Mouse (Mus musculus) NIH3T3 (cell line): ENCODE measurements around the gene Spsb2.
"Not testable (repeated sequence)": the region's sequence is repeated elsewhere in the genome, so short reads cannot be mapped to it uniquely, and the experiment has no call there.

Experiments used
- DNase-seq: peaks from one replicate; pipeline ENCODE4 v3.0.0-alpha.2; 2012; ENCODE audit warnings: low read depth

Gene Spsb2

GRCm38 (mm10) chr6:124817563-124817962 is 9.1 kb downstream of the Spsb2 start:
- DNase-seq = no peak

GRCm38 (mm10) chr6:124817971-124818370 is 9.5 kb downstream of the Spsb2 start:
- no peak for DNase-seq

- no peak for DNase-seq
Observed at GRCm38 (mm10) chr6:124820891-124821290, 12.4 kb downstream of the Spsb2 start.

- DNase-seq = no peak
Observed at GRCm38 (mm10) chr6:124822049-124822448, 13.6 kb downstream of the Spsb2 start.

- peak; percentile 91 for DNase-seq
Observed at GRCm38 (mm10) chr6:124828101-124828592, 19.7 kb downstream of the Spsb2 start.

DNA sequence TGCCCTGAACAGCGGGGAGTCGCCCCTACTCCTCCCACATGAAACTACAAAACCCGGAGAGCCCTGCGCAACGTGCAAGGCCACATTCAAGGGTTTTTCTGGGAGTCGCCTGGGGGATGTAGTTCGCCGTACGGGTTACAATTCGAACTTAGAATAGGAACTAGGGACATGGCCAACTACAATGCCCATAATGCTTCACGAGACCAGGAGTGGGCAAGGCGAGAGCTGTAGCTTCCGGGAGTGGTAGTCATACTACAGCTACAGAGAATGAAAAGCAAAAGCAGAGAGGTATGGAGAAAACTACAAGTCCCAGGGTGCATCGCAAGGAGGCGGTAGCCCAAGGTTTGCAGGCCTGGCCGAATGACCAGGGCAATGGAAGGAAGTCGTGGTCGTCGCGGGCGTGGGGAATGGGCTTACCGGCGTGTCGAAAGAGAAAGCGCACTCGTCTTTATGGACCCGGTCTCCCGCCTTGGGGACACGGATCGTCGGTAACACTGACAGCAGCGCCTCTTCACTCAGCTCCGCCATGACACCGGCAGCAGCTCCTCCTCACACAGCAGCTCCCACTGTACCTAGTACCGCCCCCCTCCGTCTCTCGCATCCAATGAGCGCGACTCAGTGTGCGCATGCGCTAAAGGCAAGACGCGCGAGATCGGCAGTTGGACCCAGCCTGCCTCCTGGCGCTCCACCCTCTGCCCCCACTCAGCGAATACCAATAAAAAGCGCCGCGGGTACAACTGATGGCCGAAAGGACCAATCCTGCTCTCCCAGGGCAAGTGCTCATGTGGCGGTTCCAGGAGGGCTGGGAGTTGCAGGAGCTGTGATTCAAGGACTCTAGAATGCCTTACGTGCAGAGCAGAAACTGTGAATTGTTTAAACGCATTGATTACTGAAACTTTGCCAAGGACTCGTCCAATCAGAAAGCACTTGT is 20.7 kb downstream of the Spsb2 start, which contains the start of the genes Usp5 and Cdca3:
Gene Usp5 (minus strand): TSS at position 617 of the 931 bp plus-strand sequence.
Gene Cdca3 (plus strand): TSS at position 680 of the 931 bp plus-strand sequence.
- peak; percentile 100 for DNase-seq

DNA sequence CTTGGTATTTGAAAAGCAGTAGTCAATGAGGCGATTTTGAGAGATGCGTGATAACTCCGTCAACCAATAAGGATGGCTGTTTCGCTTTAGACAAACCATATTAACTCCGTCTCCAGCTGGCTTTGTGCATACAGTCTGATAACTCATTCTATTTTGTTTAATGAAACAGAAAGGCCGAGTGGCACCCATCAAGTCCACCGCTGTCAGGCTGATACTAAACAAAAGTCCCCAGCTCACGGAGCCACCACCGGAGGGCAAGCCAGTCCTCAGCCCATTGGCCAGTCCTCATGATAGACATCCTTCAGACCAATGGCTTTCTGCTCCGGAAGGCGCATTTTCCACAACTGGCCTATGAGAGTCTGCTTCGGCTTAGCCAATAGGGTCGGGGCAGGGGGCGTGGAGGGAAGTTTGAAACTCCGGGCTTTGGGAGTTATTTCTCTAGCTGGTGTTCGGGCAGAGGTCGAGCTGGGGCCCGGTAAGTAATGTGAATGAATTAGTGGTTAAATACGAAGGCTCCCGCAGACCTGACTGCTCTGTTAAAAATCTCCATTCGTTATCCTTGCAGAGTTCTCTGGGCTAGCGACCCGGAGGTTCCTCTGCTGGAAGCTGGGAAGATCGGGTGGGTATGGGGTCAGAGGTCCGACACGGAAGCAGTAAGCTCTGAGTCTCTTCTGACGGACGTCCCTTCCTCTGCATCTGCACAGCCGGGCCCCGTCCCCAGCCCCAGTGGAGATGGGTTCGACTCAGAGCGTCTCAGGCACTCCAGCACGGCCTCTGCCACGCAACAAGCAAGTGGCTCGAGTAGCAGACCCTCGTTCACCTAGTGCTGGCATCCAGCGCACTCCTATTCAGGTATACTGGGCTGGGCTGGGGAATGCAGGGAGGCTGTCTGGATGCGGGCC is 21.6 kb downstream of the Spsb2 start:
- peak; percentile 96 for DNase-seq

GRCm38 (mm10) chr6:124831199-124831598 is 22.7 kb downstream of the Spsb2 start:
- not testable (repeated sequence) for DNase-seq

- no peak for DNase-seq
Observed at GRCm38 (mm10) chr6:124831649-124832048, 23.2 kb downstream of the Spsb2 start.

DNA sequence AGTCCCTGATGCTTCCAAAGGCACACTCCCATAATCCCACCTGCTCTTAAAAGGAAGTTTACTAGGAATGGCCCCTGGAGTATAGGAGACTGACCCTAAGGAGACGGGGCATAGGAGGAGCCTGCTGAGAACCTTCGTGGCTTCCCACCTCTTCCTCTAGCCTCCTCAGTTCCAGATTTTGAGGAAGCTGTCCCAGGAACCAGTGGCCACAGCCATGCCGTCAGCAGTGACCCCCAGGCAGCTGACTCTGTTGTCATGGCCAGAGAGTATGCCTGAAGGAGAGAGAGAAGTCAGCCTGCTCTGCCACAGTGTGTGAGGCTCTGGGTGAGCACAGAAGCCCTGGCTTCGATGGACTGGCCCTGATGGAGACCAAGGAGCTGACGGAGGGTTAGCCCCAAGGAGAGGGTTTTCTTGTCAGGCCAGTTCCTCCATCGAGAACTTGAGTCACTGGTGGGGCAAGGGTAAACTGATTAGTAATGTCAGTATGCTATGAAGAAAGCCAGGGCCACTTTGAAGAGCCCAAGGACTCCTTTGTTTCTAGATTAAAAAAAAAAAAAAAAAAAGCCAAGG is 26.1 kb downstream of the Spsb2 start:
- DNase-seq = no peak

- DNase-seq = no peak
Observed at GRCm38 (mm10) chr6:124835531-124835930, 27.1 kb downstream of the Spsb2 start.

GRCm38 (mm10) chr6:124836411-124836810 is 27.9 kb downstream of the Spsb2 start:
- peak; percentile 55 for DNase-seq

- peak; percentile 16 for DNase-seq
Observed at GRCm38 (mm10) chr6:124839805-124840204, 31.3 kb downstream of the Spsb2 start.

- DNase-seq = no peak
Observed at GRCm38 (mm10) chr6:124840241-124841167, 32.0 kb downstream of the Spsb2 start, which contains the start of gene Gnb3. Gene Gnb3, minus strand, starts transcription at chr6:124840275.

- DNase-seq = peak; percentile 94
Observed at GRCm38 (mm10) chr6:124847305-124847704, 38.8 kb downstream of the Spsb2 start.

DNA sequence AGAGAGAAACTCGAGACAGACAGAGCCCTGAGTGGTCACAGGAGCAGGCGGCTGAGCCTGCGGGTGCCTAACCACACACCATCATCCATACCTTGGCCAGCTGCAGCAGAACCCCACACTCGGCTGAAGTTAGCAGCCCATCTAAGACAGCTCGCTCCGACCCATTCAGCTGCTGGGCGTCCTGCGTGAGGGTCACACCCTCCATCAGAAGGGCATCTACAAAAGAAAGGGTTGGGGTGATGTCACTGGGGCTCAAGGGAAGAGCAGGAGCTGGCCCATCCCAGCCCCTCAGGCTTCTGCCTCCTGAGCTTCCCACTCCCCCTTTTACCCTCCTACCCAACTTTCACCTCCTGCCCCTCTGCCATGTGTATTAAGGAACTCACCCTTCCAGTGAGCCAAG is 42.1 kb downstream of the Spsb2 start:
- DNase-seq = no peak

DNA sequence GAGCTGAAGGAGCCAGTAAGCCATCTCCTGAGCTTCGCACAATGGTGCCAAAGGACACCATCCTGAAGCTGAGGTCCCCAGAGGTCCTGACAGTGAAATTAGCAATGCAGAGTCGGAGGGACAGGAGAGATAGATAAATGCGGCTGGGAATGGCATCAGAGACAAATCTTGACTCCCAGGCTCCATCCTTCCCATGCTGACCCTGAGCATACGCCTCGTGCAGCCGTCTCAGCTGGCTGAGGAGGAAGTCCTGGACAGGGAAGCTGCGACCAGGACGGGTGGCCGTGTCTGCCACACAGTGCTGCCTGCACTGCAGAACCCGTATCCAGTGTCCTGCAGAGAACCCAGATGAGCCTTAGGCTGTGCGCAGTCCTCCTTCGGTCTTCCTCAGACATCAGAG is 46.2 kb downstream of the Spsb2 start:
- DNase-seq = no peak

- DNase-seq = peak; percentile 70
Observed at GRCm38 (mm10) chr6:124856321-124856720, 47.9 kb downstream of the Spsb2 start.

DNA sequence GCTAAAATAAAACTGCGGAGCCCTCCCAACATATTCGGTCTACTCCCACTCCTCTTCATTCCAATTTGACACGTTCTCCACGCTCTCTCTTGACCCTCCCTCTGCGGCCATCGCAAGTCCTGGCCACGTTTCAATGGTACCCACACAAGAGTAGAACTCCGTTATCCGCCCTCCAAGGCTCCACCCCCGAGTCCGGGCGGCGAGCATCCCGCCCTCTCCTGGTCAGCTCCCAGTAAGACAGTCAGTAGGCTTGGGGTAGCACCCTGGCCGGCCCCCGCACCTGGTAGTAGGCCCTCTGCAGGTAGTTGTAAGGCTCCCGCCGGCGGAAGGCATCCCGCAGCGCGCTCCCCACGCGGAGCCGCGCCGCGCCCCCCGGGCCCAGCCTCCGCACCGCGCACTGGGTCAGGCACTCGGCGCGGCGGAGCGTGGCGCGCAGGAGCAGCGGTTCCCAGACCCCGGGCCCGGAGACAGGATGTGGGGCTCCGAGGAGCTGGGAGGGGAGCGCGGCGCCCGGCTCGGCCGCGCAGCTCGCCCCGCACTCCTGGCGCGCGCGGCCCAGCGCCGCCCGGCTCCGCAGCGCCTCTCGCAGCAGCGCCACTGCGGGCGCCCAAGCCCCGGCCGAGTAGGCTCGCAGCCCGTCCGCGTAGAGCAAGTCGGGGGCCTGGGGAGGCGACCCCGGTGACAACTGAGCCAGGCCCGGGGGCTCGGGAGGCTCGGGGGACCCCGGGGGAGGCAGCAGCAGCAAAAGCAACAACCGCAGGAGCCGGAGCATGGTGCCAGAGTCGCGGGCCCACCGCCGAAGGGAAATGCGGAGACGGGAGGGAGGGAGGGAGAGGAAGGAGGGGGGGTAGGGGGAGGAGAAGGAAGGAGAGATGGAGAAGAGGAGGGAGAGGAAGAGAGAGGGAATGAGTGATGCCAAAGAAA is 48.7 kb downstream of the Spsb2 start, which contains the start of gene P3h3:
Gene P3h3 (minus strand): TSS at position 837 of the 924 bp plus-strand sequence.
- DNase-seq = peak; percentile 96
